Mouse (Mus musculus) hindbrain, postnatal 0 days (tissue): Measurements from ENCODE around the gene 2010111I01Rik. TPM values are rescaled to one million over a fixed set of nuclear protein-coding genes. Genes with fewer than 3 reads are reported as not detected.

Experiments
- ATAC-seq: fragments of 200-750 bp; cut with Nextera tagmentation; 2 replicates; pipeline ENCODE4 v1.8.0; 2017; ENCODE audit warnings: mild to moderate bottlenecking, moderate TSS enrichment, moderate library complexity
- DNase-seq: peaks from one replicate; pipeline ENCODE4 v3.0.0-alpha.2; 2015; ENCODE audit warnings: low spot score
- H3K27ac ChIP-seq: fragments of 300-500 bp; sonication (generic); 2 replicates; pipeline ENCODE4 v1.5.1; 2014; ENCODE audit warnings: mild to moderate bottlenecking
- H3K27me3 ChIP-seq: fragments of 300-500 bp; sonication (generic); 2 replicates; pipeline ENCODE4 v1.6.1; 2014; ENCODE audit warnings: low read length, mixed read lengths; ENCODE audit not compliant: insufficient read depth
- H3K36me3 ChIP-seq: fragments of 300-500 bp; sonication (generic); 2 replicates; pipeline ENCODE4 v1.6.1; 2014; ENCODE audit warnings: low read length, mixed read lengths; ENCODE audit not compliant: insufficient read depth
- H3K4me1 ChIP-seq: fragments of 300-500 bp; sonication (generic); 2 replicates; pipeline ENCODE4 v1.6.1; 2014; ENCODE audit warnings: antibody characterized with exemption, low read length, mixed read lengths; ENCODE audit not compliant: insufficient read depth
- H3K4me2 ChIP-seq: fragments of 300-500 bp; sonication (generic); 2 replicates; pipeline ENCODE4 v1.6.1; 2014; ENCODE audit warnings: low read depth, mild to moderate bottlenecking, low read length, moderate library complexity, mixed read lengths
- H3K4me3 ChIP-seq: fragments of 300-500 bp; sonication (generic); 2 replicates; pipeline ENCODE4 v1.5.1; 2014; ENCODE audit warnings: low read length
- H3K9ac ChIP-seq: fragments of 300-500 bp; sonication (generic); replicated peaks from 2 replicates; pipeline ENCODE4 v1.6.1; 2014; ENCODE audit warnings: mild to moderate bottlenecking, low read length, moderate library complexity, mixed read lengths
- H3K9me3 ChIP-seq: fragments of 300-500 bp; sonication (generic); 2 replicates; pipeline ENCODE4 v1.6.1; 2016; ENCODE audit warnings: low read length, mixed read lengths
- CTCF ChIP-seq: IDR thresholded peaks from 2 replicates; pipeline ENCODE4 v1.5.1; 2016; ENCODE audit warnings: antibody characterized with exemption, control low read depth, low read depth
- WGBS: fragments of 180-500 bp; shearing (Covaris S2); extraction: QIAGEN DNeasy Blood & Tissue Kit; methylation state at CpG from one replicate; pipeline ENCODE4 v1.1.7; 2014; 5-methylcytosine and 5-hydroxymethylcytosine counted together
- polyA plus RNA-seq: library from polyadenylated mRNA; unstranded; fragments of >200 nt; fragmentation: Nextera tagmentation; extraction: Ambion mirVana; gene quantifications from 2 replicates; pipeline ENCODE4 v1.2.1, GENCODE M21; 2015
- total RNA-seq: library from RNA; depleted of rRNA; stranded (reverse); fragments of >200 nt; gene quantifications from 2 replicates; pipeline ENCODE4 v1.2.3, GENCODE M21; 2014

2010111I01Rik gene
- total and polyA plus RNA-seq, 2 experiments from 2014 or later, result 15.9 to 29.8 TPM

DNA sequence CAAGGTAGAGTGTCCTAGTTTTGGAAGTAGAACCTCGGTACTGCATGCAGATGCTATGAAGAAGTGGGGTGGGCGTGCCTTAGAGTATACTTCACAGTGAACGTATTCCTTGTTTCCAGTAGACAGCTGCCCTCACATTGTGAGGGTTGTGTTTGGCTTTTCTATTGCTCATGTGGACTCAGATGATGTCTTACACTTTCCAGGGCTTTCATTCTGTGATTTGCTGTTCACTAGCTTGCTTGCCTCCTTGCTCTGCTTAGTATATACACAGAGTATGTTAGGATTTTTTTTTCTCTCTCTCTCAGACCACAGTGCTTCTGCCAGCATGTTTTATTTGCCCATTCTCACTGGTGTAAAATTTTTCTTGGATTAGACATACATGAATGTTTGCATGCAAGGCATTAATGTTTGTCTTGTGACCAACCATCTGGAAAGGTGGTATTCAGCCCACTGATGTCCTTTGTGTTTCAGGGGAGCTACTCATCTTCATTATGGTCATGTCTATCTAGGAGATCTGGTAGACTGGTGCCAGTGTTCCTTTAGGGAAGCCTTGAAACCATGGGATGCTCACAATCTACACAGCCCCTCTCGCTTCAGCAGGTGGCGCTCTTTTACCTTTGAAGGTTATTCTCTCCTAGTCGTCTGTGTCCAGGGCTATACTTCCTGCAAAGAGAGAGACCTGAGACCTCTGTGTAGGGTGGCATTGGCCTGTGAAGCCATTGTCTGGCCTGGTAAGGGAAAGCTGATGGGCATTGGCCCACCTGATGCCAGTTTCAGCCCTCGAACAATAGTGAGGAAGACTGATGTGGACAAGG, 81.7 kb downstream of the 2010111I01Rik start:
- ATAC-seq (peak; percentile 79), DNase-seq (peak; percentile 83)

DNA sequence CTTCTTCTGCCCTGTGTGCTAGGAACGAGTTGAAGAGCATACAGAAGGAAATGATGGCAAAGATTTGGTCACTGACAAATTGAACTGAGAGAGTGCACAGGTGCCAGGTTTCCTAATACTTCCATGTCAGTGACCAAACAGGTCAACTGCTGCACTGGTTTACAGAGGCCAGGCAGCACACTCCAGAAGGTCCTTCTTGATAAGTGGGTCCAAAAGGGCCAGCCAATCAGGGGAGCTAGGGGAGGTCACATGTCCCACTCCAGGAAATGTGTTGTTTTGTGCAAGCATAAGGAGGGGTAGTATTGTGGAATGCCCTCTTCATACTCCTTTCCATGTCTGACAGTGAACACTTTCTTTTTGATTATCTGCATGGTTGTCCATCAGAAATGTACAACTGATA, 99.0 kb downstream of the 2010111I01Rik start:
- Histone ChIP-seq H3K4me2 (no peak overlapping the region), H3K4me1 (no peaks in the 10 kb centered on the region), H3K36me3 (no peaks in the 10 kb centered on the region), H3K9ac (no peak overlapping the region), H3K4me3 (no peak overlapping the region), H3K9me3 (no peaks in the 10 kb centered on the region), H3K27me3 (no peaks in the 10 kb centered on the region), H3K27ac (no peak overlapping the region)
- no peak for TF ChIP-seq CTCF
- ATAC-seq (no peak), DNase-seq (no peak)
- 82% methylated on average over 1 of the region's 1 CpGs for WGBS

More for the DNA sequence above, 81.7 kb downstream of the 2010111I01Rik start:
- Histone ChIP-seq H3K36me3 (no peaks in the 10 kb centered on the region), H3K27me3 (no peaks in the 10 kb centered on the region), H3K9me3 (no peaks in the 10 kb centered on the region), H3K9ac (no peak overlapping the region), H3K4me2 (no peak overlapping the region), H3K4me3 (no peak overlapping the region), H3K27ac (no peak overlapping the region), H3K4me1 (no peaks in the 10 kb centered on the region)
- 48% methylated on average over 7 of the region's 7 CpGs for WGBS
- TF ChIP-seq CTCF, result peak; percentile 79

DNA sequence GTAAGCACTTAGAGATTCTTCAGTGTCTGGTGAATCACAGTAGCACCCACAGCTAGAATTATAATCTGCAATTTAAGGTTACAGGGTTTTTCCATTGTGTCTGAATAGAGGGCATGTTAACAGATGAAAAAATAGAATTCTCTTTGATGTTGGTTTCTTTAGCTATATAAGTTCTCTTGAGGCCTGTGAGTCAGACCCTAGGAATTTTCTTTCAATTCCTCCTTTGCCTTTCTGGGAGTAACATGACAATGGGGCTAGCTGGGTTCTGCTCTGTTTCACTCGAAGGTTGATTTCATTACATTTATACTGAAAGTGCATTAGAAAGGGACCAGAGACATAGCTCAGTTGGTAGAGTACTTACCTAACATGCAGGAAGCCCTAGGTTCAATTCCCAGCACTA, 101.9 kb downstream of the 2010111I01Rik start:
- Histone ChIP-seq H3K9ac (no peak overlapping the region), H3K27ac (no peak overlapping the region), H3K4me1 (no peaks in the 10 kb centered on the region), H3K4me2 (no peak overlapping the region), H3K36me3 (no peaks in the 10 kb centered on the region), H3K27me3 (no peaks in the 10 kb centered on the region), H3K9me3 (no peaks in the 10 kb centered on the region), H3K4me3 (no peak overlapping the region)
- TF ChIP-seq CTCF, result no peak
- no peak for DNase-seq
- no peak for ATAC-seq
- 69% methylated on average over 1 of the region's 1 CpGs for WGBS

DNA sequence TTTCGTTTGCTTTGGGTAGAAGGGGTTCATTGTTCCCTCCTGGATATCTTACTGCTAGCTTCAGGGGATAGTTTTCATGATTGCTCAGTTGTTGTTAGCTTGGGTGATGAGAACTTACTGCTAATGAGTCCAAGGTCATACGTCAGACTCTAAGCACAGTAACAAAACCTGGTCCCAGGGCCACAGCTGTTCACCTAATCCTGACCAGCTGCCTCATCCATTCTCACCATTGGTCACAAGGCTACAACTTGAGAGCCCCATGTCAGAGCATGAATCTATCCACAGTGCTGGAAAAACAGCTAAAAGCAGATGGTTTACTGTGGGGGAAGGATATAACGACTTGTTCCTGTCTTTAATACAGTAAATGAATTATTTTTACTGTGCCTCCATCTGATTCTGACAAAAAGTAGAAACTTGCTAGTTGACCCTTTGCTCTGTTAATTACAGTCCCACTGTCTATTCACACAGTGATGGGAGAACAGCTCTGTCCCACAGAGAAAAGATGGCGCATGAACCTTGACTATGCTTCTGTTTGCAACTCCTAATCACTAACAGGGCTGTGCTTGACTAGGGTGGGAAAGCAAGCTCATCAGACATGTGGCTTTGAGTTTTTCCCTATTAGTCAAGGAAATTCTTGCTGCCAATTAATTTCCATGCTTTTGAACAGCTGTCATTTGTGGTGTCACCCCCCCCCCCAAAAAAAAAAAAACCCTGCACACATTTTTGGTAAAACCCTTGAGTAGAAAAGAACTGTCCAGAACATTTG, 103.9 kb downstream of the 2010111I01Rik start:
- no peak for TF ChIP-seq CTCF
- Histone ChIP-seq H3K27ac (no peak overlapping the region), H3K4me2 (no peak overlapping the region), H3K4me1 (no peaks in the 10 kb centered on the region), H3K36me3 (no peaks in the 10 kb centered on the region), H3K4me3 (no peak overlapping the region), H3K9me3 (no peaks in the 10 kb centered on the region), H3K27me3 (no peaks in the 10 kb centered on the region), H3K9ac (no peak overlapping the region)
- WGBS, result 74% methylated on average over 4 of the region's 4 CpGs
- no peak for ATAC-seq
- DNase-seq, result no peak

DNA sequence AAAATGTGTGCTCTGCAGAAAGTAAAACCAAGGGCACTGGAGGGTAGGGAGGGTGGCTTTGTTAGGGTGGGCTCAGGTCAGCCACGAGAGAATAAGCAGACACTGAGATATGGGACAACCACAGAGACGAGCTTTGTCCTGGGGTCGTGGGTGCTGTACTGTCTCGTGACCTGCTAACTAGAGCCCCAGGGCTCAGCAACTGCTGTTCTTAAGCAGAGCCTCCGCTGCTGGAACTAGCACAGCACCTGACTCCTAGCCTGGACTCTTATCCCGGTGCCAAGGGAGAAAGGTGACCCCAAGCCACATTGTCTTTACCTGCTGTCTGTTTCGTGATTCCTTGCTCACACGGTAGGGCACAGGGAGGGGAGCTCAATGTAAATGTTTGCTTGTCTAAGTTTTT, 107.2 kb downstream of the 2010111I01Rik start:
- 72% methylated on average over 8 of the region's 8 CpGs for WGBS
- DNase-seq (no peak), ATAC-seq (no peak)
- H3K36me3 ChIP-seq, result no peaks in the 10 kb centered on the region
- no peaks in the 10 kb centered on the region for H3K27me3 ChIP-seq
- no peak overlapping the region for H3K9ac ChIP-seq
- no peaks in the 10 kb centered on the region for H3K9me3 ChIP-seq
- H3K27ac ChIP-seq, result no peak overlapping the region
- TF ChIP-seq CTCF, result no peak
- H3K4me3 ChIP-seq, result no peak overlapping the region
- no peak overlapping the region for H3K4me2 ChIP-seq
- no peaks in the 10 kb centered on the region for H3K4me1 ChIP-seq

DNA sequence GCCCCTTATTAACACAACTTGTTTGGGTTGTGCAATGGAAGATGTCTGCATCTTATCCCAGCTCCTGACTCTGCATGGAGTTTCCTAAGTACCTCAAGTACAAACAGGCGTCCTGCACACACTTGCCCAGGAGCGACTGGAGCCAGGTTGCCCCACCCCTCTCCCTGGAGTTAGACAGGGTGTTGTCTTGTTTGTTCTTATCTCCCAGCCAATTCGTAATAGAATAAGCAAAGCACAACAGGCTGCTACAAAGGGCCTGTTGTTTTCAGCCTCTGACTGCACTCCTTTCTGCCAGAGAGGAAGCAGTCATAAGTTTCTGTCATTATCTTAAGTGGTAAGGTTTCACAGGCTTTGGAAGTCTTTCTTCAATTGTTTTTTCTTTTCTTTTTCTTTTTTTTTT, 107.7 kb downstream of the 2010111I01Rik start:
- Histone ChIP-seq H3K36me3 (no peaks in the 10 kb centered on the region), H3K27ac (no peak overlapping the region), H3K4me2 (no peak overlapping the region), H3K4me1 (no peaks in the 10 kb centered on the region), H3K9ac (no peak overlapping the region), H3K4me3 (no peak overlapping the region), H3K27me3 (no peaks in the 10 kb centered on the region), H3K9me3 (no peaks in the 10 kb centered on the region)
- DNase-seq, result no peak
- WGBS, result 42% methylated on average over 3 of the region's 3 CpGs
- ATAC-seq, result no peak
- TF ChIP-seq CTCF, result no peak
